Comparison of ENCODE assay signal across 9 mouse cellular contexts in genomic region chr2:84481863-84482262, GRCm38 (mm10). TPM values are rescaled to one million over a fixed set of nuclear protein-coding genes. Genes with fewer than 3 reads are reported as not detected.
DNase-seq lines count a peak whose midpoint lies in the region; ATAC-seq and TF ChIP-seq lines count a peak whose summit lies in the region.
"Had no signal": no experiment of that assay in that cellular context is flagged by ENCODE, and none has a peak within 500 bp of the region (broad histone marks: within the 10 kb centered on the region; RNA-seq: fewer than 3 reads in every experiment).

No protein-coding gene starts in this region.

- peak; percentile 91 for ATAC-seq in common myeloid progenitor, adult 5-6 weeks (replicated peaks; ENCODE audit: low read depth, poor library complexity, severe bottlenecking)

- no peak for TF ChIP-seq CTCF in spleen, adult 2 months (IDR thresholded peaks at IDR 0.05; ENCODE audit: extremely low read depth, insufficient read depth, insufficient read length, insufficient replicate concordance)

- DNase-seq in left cerebral cortex, postnatal 10 days (ENCODE audit: extremely low spot score in 1 of 2, low spot score in 2 of 2), result peak; percentile 30 to 66
- DNase-seq in left cerebral cortex, postnatal 36 days (ENCODE audit: low spot score in 2 of 2), result no peak
- peak; percentile 41 to 52 for DNase-seq in heart, postnatal 14 days
- DNase-seq in kidney, postnatal 36 days, result peak; percentile 66 to 71
- peak; percentile 43 for DNase-seq in lung, postnatal 14 days
- peak; percentile 53 to 63 for DNase-seq in spleen, adult 2 months (ENCODE audit: low read depth in 1 of 2, low spot score in 2 of 2)
- DNase-seq in cerebellum, adult 11 months, result no peak

- H3K4me3 ChIP-seq in spleen, adult 2 months (ENCODE audit: extremely low read depth, insufficient read depth, insufficient read length), result no peak overlapping the region

- H3K4me1 ChIP-seq in spleen, adult 2 months (ENCODE audit: control insufficient read depth, insufficient read depth, insufficient read length), result no peaks in the 10 kb centered on the region

- WGBS in spleen, adult 2 months, result 4% methylated on average over 7 of the region's 7 CpGs

- no peak overlapping the region for H3K27ac ChIP-seq in spleen, adult 2 months (ENCODE audit: insufficient read depth, low read length)
- H3K27ac ChIP-seq: liver, embryonic 14.5 days had no signal

- intact Hi-C loops in left cerebral cortex, postnatal 10 days (cut with DNase I), result no loop called here
- intact Hi-C loops in left cerebral cortex, postnatal 36 days (cut with DNase I), result no loop called here
- intact Hi-C loops in heart, postnatal 14 days (cut with DNase I), result loop anchor here (5.0 kb wide), 1 partner anchor 180 kb away; no protein-coding TSS in a partner anchor

- no peaks in the 10 kb centered on the region for H3K27me3 ChIP-seq in spleen, adult 2 months (ENCODE audit: control insufficient read depth, insufficient read depth, low read length)

- no peaks in the 10 kb centered on the region for H3K36me3 ChIP-seq in spleen, adult 2 months (ENCODE audit: control insufficient read depth, insufficient read depth, low read length)

- TF ChIP-seq POLR2A in spleen, adult 2 months (IDR thresholded peaks at IDR 0.05; ENCODE audit: low read depth, low read length), result no peak

RNA-seq across cellular contexts. Expression of gene Tfpi, which starts 5.3 kb away (rescaled TPM):
- total RNA-seq in left cerebral cortex, postnatal 10 days (2021), result 1 to 10 TPM; 6.2 to 7.6 TPM
- 1 to 10 TPM; 3.8 to 5.8 TPM for total RNA-seq in left cerebral cortex, postnatal 36 days (2021)
- total RNA-seq in common myeloid progenitor, adult 5-6 weeks (2017), result 50.3 and 86.0 TPM in 2 replicates
- total RNA-seq in heart, postnatal 14 days (2021), result 10 to 100 TPM; 56.4 to 57.8 TPM
- polyA plus RNA-seq in spleen, adult 2 months (2012; rRNA removed), result 4.4 and 5.1 TPM in 2 replicates

RNA-seq across cellular contexts. Expression of gene Calcrl, which starts 56.7 kb away (rescaled TPM):
- total RNA-seq in left cerebral cortex, postnatal 10 days (2021), result 10 to 100 TPM in 1 of 2 experiments, 1 to 10 TPM in 1; 7.7 to 10.4 TPM
- 1 to 10 TPM; 6.1 TPM for total RNA-seq in left cerebral cortex, postnatal 36 days (2021)
- 100 and 111 TPM in 2 replicates for total RNA-seq in common myeloid progenitor, adult 5-6 weeks (2017)
- 10 to 100 TPM; 45.2 to 45.3 TPM for total RNA-seq in heart, postnatal 14 days (2021)
- polyA plus RNA-seq in spleen, adult 2 months (2012; rRNA removed), result 4.5 and 6.0 TPM in 2 replicates

Comparison
In these comparisons a context has a peak if more than half of its experiments do, and no peak if none do; other contexts are left out.
1. DNase-seq: peak in left cerebral cortex, postnatal 10 days (2 of 2), heart, postnatal 14 days (2 of 2), kidney, postnatal 36 days (2 of 2), lung, postnatal 14 days (single experiment) and spleen, adult 2 months (2 of 2); none in left cerebral cortex, postnatal 36 days (0 of 2) and cerebellum, adult 11 months (single experiment).